Mouse (Mus musculus) MEL (cell line): ENCODE results near the gene Ptpro. TPM values are rescaled to one million over a fixed set of nuclear protein-coding genes. Genes with fewer than 3 reads are reported as not detected.

ENCODE experiments used
- DNase-seq: peaks from one replicate; pipeline ENCODE4 v3.0.0; 2011; ENCODE audit warnings: low read depth, low spot score
- H3K27ac ChIP-seq: 2 replicates; pipeline ENCODE4 v1.5.1; 2012; ENCODE audit warnings: low read depth, mild to moderate bottlenecking, control low read depth, low read length, moderate library complexity; ENCODE audit not compliant: control insufficient read depth
- H3K27me3 ChIP-seq, 2 experiments: fragments of 150-350 bp in 1 of 2; sonication (generic) in 1 of 2; 2 replicates each; pipeline ENCODE4 v1.6.1; 2012; ENCODE audit warnings: low read length in 2 of 2, mild to moderate bottlenecking in 2 of 2, improper control_type of control experiment in 1 of 2, moderate library complexity in 1 of 2; ENCODE audit not compliant: insufficient read depth in 2 of 2, control insufficient read depth in 1 of 2
- H3K36me3 ChIP-seq, 2 experiments: 2 replicates each; pipeline ENCODE4 v1.6.1; 2012 to 2014; ENCODE audit warnings: low read length in 2 of 2, improper control_type of control experiment in 1 of 2, inconsistent platforms in 1 of 2, mild to moderate bottlenecking in 1 of 2; ENCODE audit not compliant: insufficient read depth in 2 of 2, control insufficient read depth in 1 of 2
- H3K4me1 ChIP-seq, 2 experiments: fragments of 150-350 bp in 1 of 2; sonication (generic) in 1 of 2; 2 replicates each; pipeline ENCODE4 v1.6.1; 2012; ENCODE audit warnings: low read length in 2 of 2, improper control_type of control experiment in 1 of 2, mild to moderate bottlenecking in 1 of 2; ENCODE audit not compliant: insufficient read depth in 2 of 2, control insufficient read depth in 1 of 2
- H3K4me3 ChIP-seq, 2 experiments: fragments of 150-350 bp in 1 of 2; sonication (generic) in 1 of 2; 2 replicates each; pipeline ENCODE4 v1.5.1; 2012; ENCODE audit warnings: low read depth in 2 of 2, low read length in 2 of 2, mild to moderate bottlenecking in 2 of 2, moderate library complexity in 2 of 2, control low read depth in 1 of 2, improper control_type of control experiment in 1 of 2; ENCODE audit not compliant: control insufficient read depth in 1 of 2, insufficient read depth in 1 of 2
- H3K79me2 ChIP-seq: 2 replicates; pipeline ENCODE4 v1.6.1; 2012; ENCODE audit warnings: mild to moderate bottlenecking, low read length, moderate library complexity; ENCODE audit not compliant: control insufficient read depth, poor library complexity, insufficient read depth
- H3K9ac ChIP-seq: 2 replicates; pipeline ENCODE4 v1.6.1; 2012; ENCODE audit warnings: low read depth, mild to moderate bottlenecking, control low read depth, low read length, moderate library complexity; ENCODE audit not compliant: control insufficient read depth, poor library complexity, severe bottlenecking
- H3K9me3 ChIP-seq: fragments of 150-350 bp; sonication (generic); replicated peaks from 2 replicates; pipeline ENCODE4 v1.6.1; 2012; ENCODE audit warnings: mild to moderate bottlenecking, low read length, improper control_type of control experiment, moderate library complexity; ENCODE audit not compliant: insufficient read depth
- BHLHE40 ChIP-seq: IDR thresholded peaks from 2 replicates; pipeline ENCODE4 v1.6.1; 2012; ENCODE audit warnings: low read depth, mild to moderate bottlenecking, inconsistent platforms, low read length, improper control_type of control experiment, borderline replicate concordance
- CHD2 ChIP-seq: IDR thresholded peaks from 2 replicates; pipeline ENCODE4 v1.6.1; 2011; ENCODE audit warnings: low read length, improper control_type of control experiment
- CTCF ChIP-seq, 3 experiments: IDR thresholded peaks in 2 of 3; conservative IDR thresholded peaks in 1 of 3; 2 replicates each; pipeline ENCODE4 v1.5.1; 2011 to 2012; ENCODE audit warnings: low read length in 3 of 3, low read depth in 2 of 3, mild to moderate bottlenecking in 2 of 3, improper control_type of control experiment in 1 of 3, inconsistent platforms in 1 of 3, mixed read lengths in 1 of 3, moderate library complexity in 1 of 3; ENCODE audit not compliant: control insufficient read depth in 1 of 3, insufficient read depth in 1 of 3, poor library complexity in 1 of 3, severe bottlenecking in 1 of 3
- GABPA ChIP-seq: IDR thresholded peaks from 2 replicates; pipeline ENCODE4 v1.6.1; 2012; ENCODE audit warnings: low read depth, mild to moderate bottlenecking, inconsistent platforms, low read length, improper control_type of control experiment, moderate library complexity
- GATA1 ChIP-seq: IDR thresholded peaks from 2 replicates; pipeline ENCODE4 v1.6.1; 2011; ENCODE audit warnings: low read depth, low read length, improper control_type of control experiment
- MAZ ChIP-seq: IDR thresholded peaks from 2 replicates; pipeline ENCODE4 v1.6.1; 2012; ENCODE audit warnings: low read depth, mild to moderate bottlenecking, inconsistent platforms, low read length, improper control_type of control experiment
- MEF2A ChIP-seq: IDR thresholded peaks from 2 replicates; pipeline ENCODE4 v1.6.1; 2014; ENCODE audit warnings: low read depth, mild to moderate bottlenecking, inconsistent platforms, low read length, improper control_type of control experiment; ENCODE audit not compliant: poor library complexity, insufficient replicate concordance, severe bottlenecking; ENCODE audit errors: extremely low read depth
- NELFE ChIP-seq: IDR thresholded peaks from 2 replicates; pipeline ENCODE4 v1.6.1; 2011; ENCODE audit warnings: low read depth, low read length, improper control_type of control experiment
- NRF1 ChIP-seq: IDR thresholded peaks from 2 replicates; pipeline ENCODE4 v1.6.1; 2014; ENCODE audit warnings: low read depth, mild to moderate bottlenecking, inconsistent platforms, low read length, improper control_type of control experiment, moderate library complexity; ENCODE audit not compliant: poor library complexity, insufficient read depth, severe bottlenecking
- POLR2AphosphoS2 ChIP-seq: IDR thresholded peaks from 2 replicates; pipeline ENCODE4 v1.6.1; 2011; ENCODE audit warnings: low read length, improper control_type of control experiment
- POLR2AphosphoS5 ChIP-seq: IDR thresholded peaks from 2 replicates; pipeline ENCODE4 v1.6.1; 2012; ENCODE audit warnings: low read depth, borderline replicate concordance, mild to moderate bottlenecking, inconsistent platforms, low read length, moderate library complexity, mixed read lengths
- RAD21 ChIP-seq: IDR thresholded peaks from 2 replicates; pipeline ENCODE4 v1.6.1; 2011; ENCODE audit warnings: mild to moderate bottlenecking, low read depth, low read length, improper control_type of control experiment
- RCOR1 ChIP-seq: IDR thresholded peaks from 2 replicates; pipeline ENCODE4 v1.6.1; 2012; ENCODE audit warnings: low read depth, mild to moderate bottlenecking, inconsistent platforms, low read length, improper control_type of control experiment
- SMC3 ChIP-seq: IDR thresholded peaks from 2 replicates; pipeline ENCODE4 v1.6.1; 2011; ENCODE audit warnings: low read depth, low read length, improper control_type of control experiment
- TAL1 ChIP-seq: IDR thresholded peaks from 2 replicates; pipeline ENCODE4 v1.6.1; 2012; ENCODE audit warnings: mild to moderate bottlenecking, inconsistent platforms, low read length, moderate library complexity, mixed read lengths
- TCF12 ChIP-seq: IDR thresholded peaks from 2 replicates; pipeline ENCODE4 v1.6.1; 2014; ENCODE audit warnings: low read depth, mild to moderate bottlenecking, inconsistent platforms, low read length, improper control_type of control experiment, moderate library complexity
- USF1 ChIP-seq: IDR thresholded peaks from 2 replicates; pipeline ENCODE4 v1.6.1; 2014; ENCODE audit warnings: low read depth, mild to moderate bottlenecking, inconsistent platforms, low read length, improper control_type of control experiment, moderate library complexity
- USF2 ChIP-seq, 2 experiments: IDR thresholded peaks; 2 replicates each; pipeline ENCODE4 v1.6.1; 2011 to 2012; ENCODE audit warnings: improper control_type of control experiment in 2 of 2, low read length in 2 of 2, borderline replicate concordance in 1 of 2, inconsistent platforms in 1 of 2, low read depth in 1 of 2, mild to moderate bottlenecking in 1 of 2; ENCODE audit not compliant: insufficient read depth in 1 of 2
- ZKSCAN1 ChIP-seq: IDR thresholded peaks from 2 replicates; pipeline ENCODE4 v1.6.1; 2012; ENCODE audit warnings: low read depth, mild to moderate bottlenecking, inconsistent platforms, low read length, improper control_type of control experiment, moderate library complexity
- ZMIZ1 ChIP-seq: IDR thresholded peaks from 2 replicates; pipeline ENCODE4 v1.6.1; 2012; ENCODE audit warnings: low read depth, mild to moderate bottlenecking, inconsistent platforms, low read length, improper control_type of control experiment, moderate library complexity
- ZNF384 ChIP-seq: IDR thresholded peaks from 2 replicates; pipeline ENCODE4 v1.6.1; 2012; ENCODE audit warnings: low read depth, mild to moderate bottlenecking, inconsistent platforms, low read length, improper control_type of control experiment
- polyA plus RNA-seq, 2 experiments: library from polyadenylated mRNA; stranded (reverse) in 1 of 2; unstranded in 1 of 2; fragments of >175 nt in 1 of 2; fragments of >200 nt in 1 of 2; gene quantifications; 2 replicates each; pipeline versions ENCODE4 v1.2.1 to v1.2.4; 2012; ENCODE audit warnings: low replicate concordance in 2 of 2, low read depth in 1 of 2; ENCODE audit not compliant: insufficient read length in 2 of 2, insufficient read depth in 1 of 2, missing spikeins in 1 of 2
- total RNA-seq: library from RNA; depleted of rRNA; stranded (reverse); fragments of 300-350 nt; gene quantifications from 2 replicates; pipeline ENCODE4 v1.2.3, GENCODE M21; 2012

Ptpro gene
- total and polyA plus RNA-seq, 3 experiments: not detected

DNA sequence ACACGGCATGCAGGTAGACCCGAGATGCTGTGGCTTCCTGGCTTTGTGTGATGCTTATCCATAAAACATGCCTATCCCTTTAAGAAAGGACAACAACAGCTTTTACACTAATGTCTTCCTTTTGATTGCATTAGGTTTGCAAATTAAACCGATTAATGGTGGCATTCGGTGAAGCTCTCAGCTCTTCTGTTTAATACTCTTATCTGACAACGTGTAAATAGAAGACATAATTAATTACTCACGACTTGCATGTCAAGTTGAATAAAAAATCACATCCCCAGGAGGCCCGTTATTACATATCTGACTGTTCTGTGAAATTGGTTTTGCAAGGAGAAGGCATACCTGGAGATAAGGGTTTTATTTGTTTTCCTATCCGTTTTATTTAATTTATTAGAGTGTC, 15.9 kb downstream of the Ptpro start:
- Histone ChIP-seq H3K27ac (no peak overlapping the region), H3K27me3 (no peaks in the 10 kb centered on the region)
- TF ChIP-seq POLR2AphosphoS2: no peak
- no peak for TF ChIP-seq NRF1
- TF ChIP-seq, all 39 proteins: peak for 0
- no peak overlapping the region for H3K4me3 ChIP-seq
- no peaks in the 10 kb centered on the region for H3K79me2 ChIP-seq
- no peaks in the 10 kb centered on the region for H3K36me3 ChIP-seq
- no peak for DNase-seq
- H3K4me1 ChIP-seq: no peaks in the 10 kb centered on the region
- H3K9me3 ChIP-seq: no peaks in the 10 kb centered on the region
- H3K9ac ChIP-seq: no peak overlapping the region

DNA sequence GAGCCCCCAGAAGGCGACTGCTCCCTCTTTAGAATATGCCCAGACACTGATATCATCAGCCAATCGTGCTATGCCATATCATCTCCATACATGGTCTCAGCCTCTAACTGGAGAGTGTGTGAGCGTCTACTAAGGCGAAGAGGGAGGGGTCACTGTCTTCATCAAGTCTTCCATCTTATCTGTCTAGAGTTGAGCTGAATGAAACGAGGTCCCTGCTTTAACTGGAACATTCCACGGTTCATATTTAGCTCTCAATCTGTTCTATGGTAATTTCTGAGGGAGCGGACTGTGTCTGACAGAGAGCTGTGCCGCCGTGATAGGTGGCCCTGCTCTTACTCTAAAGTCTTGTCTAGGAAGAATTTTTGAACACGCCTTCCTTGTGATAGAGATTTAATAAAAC, 16.5 kb downstream of the Ptpro start:
- no peaks in the 10 kb centered on the region for H3K27me3 ChIP-seq
- H3K36me3 ChIP-seq: no peaks in the 10 kb centered on the region
- DNase-seq: no peak
- H3K27ac ChIP-seq: no peak overlapping the region
- no peak for TF ChIP-seq ZKSCAN1
- TF ChIP-seq MEF2A: no peak
- no peak for TF ChIP-seq GATA1
- TF ChIP-seq CTCF (IDR thresholded peaks at IDR 0.05 in 2 of 3, conservative IDR thresholded peaks at IDR 0.05 in 1 of 3; ENCODE audit: control insufficient read depth in 1 of 3, insufficient read depth in 1 of 3, low read depth in 2 of 3, low read length in 3 of 3, poor library complexity in 1 of 3, severe bottlenecking in 1 of 3): no peak
- no peak for TF ChIP-seq TAL1
- TF ChIP-seq ZNF384: no peak
- no peak for TF ChIP-seq POLR2AphosphoS5
- TF ChIP-seq TCF12: no peak
- no peak for TF ChIP-seq RAD21
- no peak for TF ChIP-seq ZMIZ1
- no peak for TF ChIP-seq MAZ
- TF ChIP-seq BHLHE40: no peak
- TF ChIP-seq RCOR1: no peak
- no peak for TF ChIP-seq USF1
- TF ChIP-seq NRF1: no peak
- TF ChIP-seq USF2 (IDR thresholded peaks at IDR 0.05; ENCODE audit: borderline replicate concordance in 1 of 2, insufficient read depth in 1 of 2, low read depth in 1 of 2, low read length in 2 of 2): no peak
- no peak for TF ChIP-seq CHD2
- TF ChIP-seq GABPA: no peak
- no peak for TF ChIP-seq SMC3
- no peak for TF ChIP-seq NELFE
- TF ChIP-seq, all 39 proteins: peak for 0
- Histone ChIP-seq H3K4me3 (no peak overlapping the region), H3K9me3 (no peaks in the 10 kb centered on the region), H3K4me1 (no peaks in the 10 kb centered on the region), H3K9ac (no peak overlapping the region), H3K79me2 (no peaks in the 10 kb centered on the region)
